Mouse (Mus musculus): Measurements from ENCODE around the gene Cx3cr1. TPM values are rescaled to one million over a fixed set of nuclear protein-coding genes. Genes with fewer than 3 reads are reported as not detected.

The Cx3cr1 gene
- 4.3 and 4.5 TPM in 2 replicates for polyA plus RNA-seq (2015; fragmentation: Nextera tagmentation; extraction: Ambion mirVana)

GRCm38 (mm10) chr9:120069779-120070178 is at the start of gene Cx3cr1:
Gene Cx3cr1, minus strand, starts transcription at chr9:120069879.
- Histone ChIP-seq H3K9me3 (replicated peaks; ENCODE audit: low read length) (no peaks in the 10 kb centered on the region), H3K36me3 (ENCODE audit: insufficient read depth, low read length) (no peaks in the 10 kb centered on the region), H3K27ac (no peak within 1 kb of the TSS), H3K4me3 (replicated peaks; ENCODE audit: low read depth, low read length) (no peak within 1 kb of the TSS), H3K27me3 (ENCODE audit: insufficient read depth, low read length) (no peaks in the 10 kb centered on the region), H3K4me2 (ENCODE audit: low read length) (no peak within 1 kb of the TSS), H3K4me1 (replicated peaks; ENCODE audit: insufficient read depth, low read length) (no peaks in the 10 kb centered on the region), H3K9ac (ENCODE audit: low read depth, low read length) (no peak within 1 kb of the TSS)
- TF ChIP-seq CTCF (IDR thresholded peaks at IDR 0.05; ENCODE audit: low read depth) = no peak
- ATAC-seq (replicated peaks; ENCODE audit: low FRiP score, low read depth) = no peak
- WGBS = 84% methylated on average over 11 of the region's 11 CpGs
- DNase-seq (ENCODE audit: low spot score) = no peak

- no peaks in the 10 kb centered on the region for H3K27me3 ChIP-seq (ENCODE audit: insufficient read depth, low read length)
- WGBS = 92% methylated on average over 4 of the region's 4 CpGs
- H3K9ac ChIP-seq (ENCODE audit: low read depth, low read length) = no peak overlapping the region
- no peak overlapping the region for H3K27ac ChIP-seq
- no peaks in the 10 kb centered on the region for H3K4me1 ChIP-seq (replicated peaks; ENCODE audit: insufficient read depth, low read length)
- peaks cover 35% of the 10 kb centered on the region for H3K36me3 ChIP-seq (ENCODE audit: insufficient read depth, low read length)
- DNase-seq (ENCODE audit: low spot score) = no peak
- no peak for TF ChIP-seq CTCF (IDR thresholded peaks at IDR 0.05; ENCODE audit: low read depth)
- no peak for ATAC-seq (replicated peaks; ENCODE audit: low FRiP score, low read depth)
- H3K4me3 ChIP-seq (replicated peaks; ENCODE audit: low read depth, low read length) = no peak overlapping the region
- H3K4me2 ChIP-seq (ENCODE audit: low read length) = no peak overlapping the region
- no peaks in the 10 kb centered on the region for H3K9me3 ChIP-seq (replicated peaks; ENCODE audit: low read length)
Observed at GRCm38 (mm10) chr9:120118212-120118611, 48.5 kb upstream of the Cx3cr1 start.

- H3K4me2 ChIP-seq (ENCODE audit: low read length) = no peak overlapping the region
- DNase-seq (ENCODE audit: low spot score) (no peak), ATAC-seq (replicated peaks; ENCODE audit: low FRiP score, low read depth) (no peak)
- H3K4me1 ChIP-seq (replicated peaks; ENCODE audit: insufficient read depth, low read length) = no peaks in the 10 kb centered on the region
- no peak overlapping the region for H3K4me3 ChIP-seq (replicated peaks; ENCODE audit: low read depth, low read length)
- no peaks in the 10 kb centered on the region for H3K27me3 ChIP-seq (ENCODE audit: insufficient read depth, low read length)
- no peaks in the 10 kb centered on the region for H3K9me3 ChIP-seq (replicated peaks; ENCODE audit: low read length)
- no peak for TF ChIP-seq CTCF (IDR thresholded peaks at IDR 0.05; ENCODE audit: low read depth)
- no peak overlapping the region for H3K9ac ChIP-seq (ENCODE audit: low read depth, low read length)
- WGBS = 92% methylated on average over 8 of the region's 8 CpGs
- no peak overlapping the region for H3K27ac ChIP-seq
- peaks cover 31% of the 10 kb centered on the region for H3K36me3 ChIP-seq (ENCODE audit: insufficient read depth, low read length)
Observed at GRCm38 (mm10) chr9:120116184-120116624, 46.5 kb upstream of the Cx3cr1 start.

GRCm38 (mm10) chr9:120115580-120115979 is 45.9 kb upstream of the Cx3cr1 start:
- TF ChIP-seq CTCF (IDR thresholded peaks at IDR 0.05; ENCODE audit: low read depth) = no peak
- H3K4me3 ChIP-seq (replicated peaks; ENCODE audit: low read depth, low read length) = no peak overlapping the region
- WGBS = 87% methylated on average over 5 of the region's 5 CpGs
- no peak overlapping the region for H3K9ac ChIP-seq (ENCODE audit: low read depth, low read length)
- DNase-seq (ENCODE audit: low spot score) (no peak), ATAC-seq (replicated peaks; ENCODE audit: low FRiP score, low read depth) (no peak)
- H3K9me3 ChIP-seq (replicated peaks; ENCODE audit: low read length) = no peaks in the 10 kb centered on the region
- peaks cover 26% of the 10 kb centered on the region for H3K36me3 ChIP-seq (ENCODE audit: insufficient read depth, low read length)
- no peaks in the 10 kb centered on the region for H3K4me1 ChIP-seq (replicated peaks; ENCODE audit: insufficient read depth, low read length)
- H3K27ac ChIP-seq = no peak overlapping the region
- no peak overlapping the region for H3K4me2 ChIP-seq (ENCODE audit: low read length)
- H3K27me3 ChIP-seq (ENCODE audit: insufficient read depth, low read length) = no peaks in the 10 kb centered on the region

- H3K36me3 ChIP-seq (ENCODE audit: insufficient read depth, low read length) = peaks cover 20% of the 10 kb centered on the region; the same call in 1 of the 2 replicates
- ATAC-seq (replicated peaks; ENCODE audit: low FRiP score, low read depth) (no peak), DNase-seq (ENCODE audit: low spot score) (no peak)
- TF ChIP-seq CTCF (IDR thresholded peaks at IDR 0.05; ENCODE audit: low read depth) = no peak
- H3K4me3 ChIP-seq (replicated peaks; ENCODE audit: low read depth, low read length) = no peak overlapping the region
- no peaks in the 10 kb centered on the region for H3K27me3 ChIP-seq (ENCODE audit: insufficient read depth, low read length)
- no peak overlapping the region for H3K27ac ChIP-seq
- WGBS = 95% methylated on average over 2 of the region's 2 CpGs
- H3K9me3 ChIP-seq (replicated peaks; ENCODE audit: low read length) = no peaks in the 10 kb centered on the region
- H3K4me1 ChIP-seq (replicated peaks; ENCODE audit: insufficient read depth, low read length) = no peaks in the 10 kb centered on the region
- no peak overlapping the region for H3K9ac ChIP-seq (ENCODE audit: low read depth, low read length)
- H3K4me2 ChIP-seq (ENCODE audit: low read length) = no peak overlapping the region
Observed at GRCm38 (mm10) chr9:120114789-120115151, 45.1 kb upstream of the Cx3cr1 start.

- no peak for ATAC-seq (replicated peaks; ENCODE audit: low FRiP score, low read depth)
- no peak for TF ChIP-seq CTCF (IDR thresholded peaks at IDR 0.05; ENCODE audit: low read depth)
- WGBS = 83% methylated on average over 17 of the region's 17 CpGs
- Histone ChIP-seq H3K36me3 (ENCODE audit: insufficient read depth, low read length) (peaks cover 20% of the 10 kb centered on the region; the same call in 1 of the 2 replicates), H3K9me3 (replicated peaks; ENCODE audit: low read length) (no peaks in the 10 kb centered on the region), H3K27me3 (ENCODE audit: insufficient read depth, low read length) (no peaks in the 10 kb centered on the region), H3K4me2 (ENCODE audit: low read length) (no peak overlapping the region), H3K4me3 (replicated peaks; ENCODE audit: low read depth, low read length) (no peak overlapping the region), H3K27ac (no peak overlapping the region), H3K9ac (ENCODE audit: low read depth, low read length) (no peak overlapping the region), H3K4me1 (replicated peaks; ENCODE audit: insufficient read depth, low read length) (no peaks in the 10 kb centered on the region)
- DNase-seq (ENCODE audit: low spot score) = no peak
Observed at GRCm38 (mm10) chr9:120114051-120114788, 44.5 kb upstream of the Cx3cr1 start.

All from kidney, postnatal 0 days (tissue).